Mouse (Mus musculus): ENCODE results near the gene Zfp750. TPM values are rescaled to one million over a fixed set of nuclear protein-coding genes. Genes with fewer than 3 reads are reported as not detected.

Gene Zfp750
- 0.32 TPM for polyA plus RNA-seq (2017; shearing (Covaris generic))

GRCm38 (mm10) chr11:121519131-121519530 is at the start of gene Zfp750:
Gene Zfp750, minus strand, starts transcription at chr11:121519333.

Other genes with a start within 250 kb of the Zfp750 start
- 40.8 TPM for gene Wdr45b, start 164.9 kb downstream of the Zfp750 start, polyA plus RNA-seq (2017; shearing (Covaris generic))
- not detected for gene Rab40b, start 131.1 kb downstream of the Zfp750 start, polyA plus RNA-seq (2017; shearing (Covaris generic))
- gene Fn3krp, start 97.9 kb downstream of the Zfp750 start, polyA plus RNA-seq (2017; shearing (Covaris generic)): 0.45 TPM
- 0.31 TPM for gene Fn3k, start 84.4 kb downstream of the Zfp750 start, polyA plus RNA-seq (2017; shearing (Covaris generic))
- 48.9 TPM for gene Tbcd, start 67.4 kb downstream of the Zfp750 start, polyA plus RNA-seq (2017; shearing (Covaris generic))
- 11.4 TPM for gene B3gntl1, start 153.8 kb upstream of the Zfp750 start, polyA plus RNA-seq (2017; shearing (Covaris generic))
- 2.0 TPM for gene Metrnl, start 182.2 kb upstream of the Zfp750 start, polyA plus RNA-seq (2017; shearing (Covaris generic))

Data from CD4-positive, CD25-positive, alpha-beta regulatory T cell (primary cell).